Mouse (Mus musculus): ENCODE results near the gene Srrd. TPM values are rescaled to one million over a fixed set of nuclear protein-coding genes. Genes with fewer than 3 reads are reported as not detected.

Gene Srrd
- polyA plus RNA-seq, 1 experiment from 2014 or later, result 47.6 TPM

DNA sequence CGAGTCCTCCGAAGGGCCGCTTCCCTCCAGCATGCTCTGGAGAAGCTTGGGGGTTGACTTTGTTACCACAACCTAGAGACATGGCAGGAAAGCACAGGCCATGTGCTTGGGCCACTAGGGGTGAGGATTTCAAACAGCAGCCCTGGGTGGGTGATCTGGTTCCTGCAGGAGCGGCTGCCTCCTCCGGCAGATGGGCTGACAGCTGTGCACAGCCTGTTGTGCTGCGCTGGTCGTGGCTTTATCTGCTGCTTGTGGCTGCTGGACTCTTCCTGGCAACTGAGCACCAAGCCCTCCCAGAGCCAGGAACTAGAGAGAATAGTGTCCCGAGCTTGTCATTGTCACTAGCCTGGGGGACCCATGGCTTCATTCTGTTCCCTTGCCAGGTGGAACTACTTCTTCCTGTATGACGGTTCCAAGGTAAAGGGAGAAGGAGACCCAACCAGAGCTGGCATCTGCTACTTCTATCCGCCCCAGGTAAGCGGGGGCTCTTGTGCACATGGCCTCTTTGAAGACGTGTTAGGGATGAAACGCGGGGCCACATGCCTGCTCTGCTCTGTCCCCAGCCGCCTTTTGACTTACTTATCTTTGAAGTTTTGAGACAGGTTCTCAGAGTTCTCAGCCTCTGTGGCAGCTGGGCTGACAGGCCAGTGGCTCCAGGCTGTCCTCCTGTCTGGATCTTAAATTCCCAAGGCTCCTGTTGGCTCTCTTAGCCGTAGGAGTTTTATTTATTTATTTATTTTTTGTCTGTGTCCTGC is 3.5 kb upstream of the Srrd start:
- peaks cover 13% of the 10 kb centered on the region for H3K4me1 ChIP-seq (ENCODE audit: control insufficient read depth, insufficient read depth, low read length)
- no peak overlapping the region for H3K4me3 ChIP-seq (ENCODE audit: low read depth, low read length)
- H3K9me3 ChIP-seq (ENCODE audit: control insufficient read depth, low read depth, low read length), result no peaks in the 10 kb centered on the region
- WGBS, result 82% methylated on average over 16 of the region's 16 CpGs
- H3K27me3 ChIP-seq (ENCODE audit: control insufficient read depth, insufficient read depth, low read length), result no peaks in the 10 kb centered on the region
- H3K9ac ChIP-seq (replicated peaks; ENCODE audit: low read depth, low read length), result no peak overlapping the region
- peaks cover 13% of the 10 kb centered on the region; the same call in 1 of the 2 replicates for H3K36me3 ChIP-seq (ENCODE audit: control insufficient read depth, insufficient read depth, low read length)
- no peak overlapping the region for H3K4me2 ChIP-seq (replicated peaks; ENCODE audit: low read depth, low read length)
- no peak for ATAC-seq (ENCODE audit: insufficient number of reproducible peaks, insufficient read depth, low FRiP score, low read depth)
- no peak overlapping the region for H3K27ac ChIP-seq (ENCODE audit: low read length)

DNA sequence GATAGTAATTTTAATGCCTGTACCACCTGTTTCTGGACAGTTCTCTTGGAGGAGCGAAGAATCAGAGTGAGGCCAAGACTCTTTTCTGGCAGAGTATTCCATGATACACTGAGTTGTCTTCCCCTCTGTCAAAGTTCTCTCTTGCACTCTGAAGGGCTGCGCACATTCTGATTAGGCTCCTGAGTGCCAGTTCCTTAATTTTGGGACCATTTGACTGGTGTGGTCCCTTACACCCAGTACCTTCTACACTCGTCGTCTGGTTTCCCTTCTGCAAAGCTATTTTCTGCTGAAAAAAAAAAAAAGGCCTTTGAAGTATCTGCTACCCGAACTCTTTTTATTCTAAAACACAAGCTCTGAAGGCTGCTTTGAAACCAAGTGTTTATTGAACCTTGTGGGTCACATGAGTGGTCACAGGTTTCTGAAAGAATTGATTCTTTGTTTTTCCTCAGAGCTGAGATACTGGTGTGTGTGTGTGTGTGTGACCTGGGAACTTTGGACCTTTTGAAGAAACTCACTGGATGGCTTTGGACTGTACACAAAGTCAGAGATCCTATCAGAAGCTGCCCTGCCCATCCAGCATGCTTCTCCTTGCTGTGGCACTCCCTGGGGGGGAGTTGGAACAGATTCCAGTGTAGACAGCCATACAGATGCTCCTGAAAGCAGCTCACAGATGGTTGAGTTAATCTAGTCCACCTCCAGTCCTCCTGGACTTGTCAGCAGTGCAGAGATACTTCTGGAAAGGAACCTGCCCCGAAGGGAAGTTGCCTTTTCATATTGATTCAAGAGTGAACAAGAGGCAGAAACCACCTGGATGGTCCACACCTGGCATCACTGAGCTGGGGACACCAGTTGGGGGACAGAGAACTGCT is 1.5 kb upstream of the Srrd start:
- no peak overlapping the region for H3K27ac ChIP-seq (ENCODE audit: low read length)
- H3K9ac ChIP-seq (replicated peaks; ENCODE audit: low read depth, low read length), result no peak overlapping the region
- WGBS, result 74% methylated on average over 6 of the region's 6 CpGs
- H3K36me3 ChIP-seq (ENCODE audit: control insufficient read depth, insufficient read depth, low read length), result peaks cover 5% of the 10 kb centered on the region; the same call in 1 of the 2 replicates
- peak overlapping the region; percentile 73 for H3K4me2 ChIP-seq (replicated peaks; ENCODE audit: low read depth, low read length)
- H3K4me1 ChIP-seq (ENCODE audit: control insufficient read depth, insufficient read depth, low read length), result peaks cover 13% of the 10 kb centered on the region
- H3K27me3 ChIP-seq (ENCODE audit: control insufficient read depth, insufficient read depth, low read length), result no peaks in the 10 kb centered on the region
- no peak for ATAC-seq (ENCODE audit: insufficient number of reproducible peaks, insufficient read depth, low FRiP score, low read depth)
- H3K4me3 ChIP-seq (ENCODE audit: low read depth, low read length), result peak overlapping the region; percentile 73; the same call in 1 of the 2 replicates
- no peaks in the 10 kb centered on the region for H3K9me3 ChIP-seq (ENCODE audit: control insufficient read depth, low read depth, low read length)

DNA sequence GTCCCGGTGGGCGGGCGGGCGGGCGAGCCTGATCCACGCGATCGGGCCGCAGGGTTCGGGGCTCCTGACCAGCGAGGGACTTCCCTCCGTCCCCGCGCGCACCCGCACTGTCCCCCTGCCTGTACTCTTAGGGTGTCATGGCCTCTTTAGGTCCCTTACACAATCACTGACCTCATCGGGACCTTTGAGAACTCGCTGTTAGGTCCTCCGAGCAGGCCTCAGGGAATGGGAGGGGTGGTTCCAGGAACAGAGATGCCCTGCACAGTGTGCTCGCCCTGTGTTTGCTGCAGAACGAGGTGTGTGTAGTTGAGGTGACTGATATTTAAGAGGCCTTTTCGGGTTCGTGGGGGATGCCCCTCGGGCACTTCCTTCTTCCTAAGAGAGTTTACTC is 360 bp upstream of the Srrd start:
- Histone ChIP-seq H3K27ac (ENCODE audit: low read length) (0 out of 2 replicates have a peak overlapping the region, but pooled peaks have one; percentile 10), H3K27me3 (ENCODE audit: control insufficient read depth, insufficient read depth, low read length) (no peaks in the 10 kb centered on the region)

DNA sequence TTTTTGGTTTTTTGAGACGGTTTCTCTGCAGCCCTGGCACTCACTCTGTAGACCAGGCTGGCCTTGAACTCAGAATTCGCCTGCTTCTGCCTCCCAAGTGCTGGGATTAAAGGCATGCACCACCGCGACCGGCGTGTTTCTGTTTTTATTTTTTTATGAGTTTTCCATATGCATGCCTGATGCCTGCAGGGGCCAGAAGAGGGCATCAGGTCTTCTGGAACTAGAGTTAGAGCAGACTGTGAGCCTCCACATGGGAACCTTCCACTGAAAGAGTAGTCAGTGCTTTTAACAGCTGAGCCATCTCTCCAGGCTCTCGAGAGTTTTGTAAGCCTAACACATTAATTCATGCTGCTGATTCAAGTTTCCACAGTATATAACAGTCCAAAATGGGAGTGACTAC is 3.6 kb downstream of the Srrd start:
- Histone ChIP-seq H3K27me3 (ENCODE audit: control insufficient read depth, insufficient read depth, low read length) (no peaks in the 10 kb centered on the region), H3K4me3 (ENCODE audit: low read depth, low read length) (no peak overlapping the region), H3K36me3 (ENCODE audit: control insufficient read depth, insufficient read depth, low read length) (peaks cover 49% of the 10 kb centered on the region), H3K4me1 (ENCODE audit: control insufficient read depth, insufficient read depth, low read length) (peaks cover 13% of the 10 kb centered on the region), H3K27ac (ENCODE audit: low read length) (no peak overlapping the region), H3K9me3 (ENCODE audit: control insufficient read depth, low read depth, low read length) (no peaks in the 10 kb centered on the region), H3K4me2 (replicated peaks; ENCODE audit: low read depth, low read length) (no peak overlapping the region), H3K9ac (replicated peaks; ENCODE audit: low read depth, low read length) (no peak overlapping the region)
- 71% methylated on average over 7 of the region's 7 CpGs for WGBS
- no peak for ATAC-seq (ENCODE audit: insufficient number of reproducible peaks, insufficient read depth, low FRiP score, low read depth)

More for the DNA sequence above, 360 bp upstream of the Srrd start:
- Histone ChIP-seq H3K9me3 (ENCODE audit: control insufficient read depth, low read depth, low read length) (no peaks in the 10 kb centered on the region), H3K4me3 (ENCODE audit: low read depth, low read length) (peak overlapping the region; percentile 73), H3K4me2 (replicated peaks; ENCODE audit: low read depth, low read length) (peak overlapping the region; percentile 73), H3K9ac (replicated peaks; ENCODE audit: low read depth, low read length) (peak overlapping the region; percentile 74), H3K36me3 (ENCODE audit: control insufficient read depth, insufficient read depth, low read length) (peaks cover 11% of the 10 kb centered on the region), H3K4me1 (ENCODE audit: control insufficient read depth, insufficient read depth, low read length) (peaks cover 13% of the 10 kb centered on the region)
- peak; percentile 48; the same call in 1 of the 2 replicates for ATAC-seq (ENCODE audit: insufficient number of reproducible peaks, insufficient read depth, low FRiP score, low read depth)
- WGBS, result 0% methylated on average over 21 of the region's 24 CpGs

DNA sequence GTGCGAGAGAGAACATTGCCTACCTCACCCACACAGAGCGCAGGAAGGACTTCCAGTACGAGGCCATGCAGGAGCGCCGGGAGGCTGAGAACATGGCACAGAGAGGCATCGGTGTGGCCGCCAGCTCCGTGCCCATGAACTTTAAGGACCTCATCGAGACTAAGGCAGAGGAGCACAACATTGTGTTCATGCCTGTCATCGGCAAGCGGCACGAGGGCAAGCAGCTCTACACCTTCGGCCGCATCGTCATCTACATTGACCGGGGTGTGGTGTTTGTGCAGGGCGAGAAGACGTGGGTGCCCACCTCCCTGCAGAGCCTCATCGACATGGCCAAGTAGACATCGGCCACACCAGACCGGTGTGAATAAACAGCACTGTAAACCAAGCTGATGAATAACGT is 5.8 kb downstream of the Srrd start:
- Histone ChIP-seq H3K9ac (replicated peaks; ENCODE audit: low read depth, low read length) (no peak overlapping the region), H3K27ac (ENCODE audit: low read length) (no peak overlapping the region), H3K4me1 (ENCODE audit: control insufficient read depth, insufficient read depth, low read length) (peaks cover under 1% of the 10 kb centered on the region; the same call in 1 of the 2 replicates), H3K9me3 (ENCODE audit: control insufficient read depth, low read depth, low read length) (no peaks in the 10 kb centered on the region), H3K4me3 (ENCODE audit: low read depth, low read length) (no peak overlapping the region), H3K27me3 (ENCODE audit: control insufficient read depth, insufficient read depth, low read length) (no peaks in the 10 kb centered on the region), H3K36me3 (ENCODE audit: control insufficient read depth, insufficient read depth, low read length) (peaks cover 69% of the 10 kb centered on the region), H3K4me2 (replicated peaks; ENCODE audit: low read depth, low read length) (no peak overlapping the region)
- WGBS, result 91% methylated on average over 22 of the region's 22 CpGs
- no peak for ATAC-seq (ENCODE audit: insufficient number of reproducible peaks, insufficient read depth, low FRiP score, low read depth)

DNA sequence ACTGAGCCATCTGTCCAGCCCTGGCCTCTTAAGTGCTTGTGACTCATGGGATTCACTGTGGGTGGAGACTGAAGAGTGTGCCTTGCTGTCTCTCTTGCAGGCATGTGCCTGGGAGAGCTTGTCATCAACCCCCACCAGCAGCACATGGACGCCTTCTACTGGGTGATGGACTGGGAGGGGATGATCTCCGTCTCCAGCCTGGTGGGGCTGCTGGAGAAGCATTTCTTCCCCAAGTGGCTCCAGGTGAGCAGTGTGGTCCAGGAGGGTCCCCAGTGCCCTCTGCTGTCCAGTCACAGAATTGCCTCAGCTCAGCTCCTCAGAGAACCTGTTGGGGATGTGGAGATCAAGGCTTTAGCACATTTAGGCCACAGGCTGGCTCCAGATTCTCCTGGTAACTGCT is 7.4 kb downstream of the Srrd start:
- Histone ChIP-seq H3K9me3 (ENCODE audit: control insufficient read depth, low read depth, low read length) (no peaks in the 10 kb centered on the region), H3K9ac (replicated peaks; ENCODE audit: low read depth, low read length) (no peak overlapping the region), H3K4me2 (replicated peaks; ENCODE audit: low read depth, low read length) (no peak overlapping the region), H3K36me3 (ENCODE audit: control insufficient read depth, insufficient read depth, low read length) (peaks cover 85% of the 10 kb centered on the region), H3K4me3 (ENCODE audit: low read depth, low read length) (no peak overlapping the region), H3K27me3 (ENCODE audit: control insufficient read depth, insufficient read depth, low read length) (no peaks in the 10 kb centered on the region), H3K4me1 (ENCODE audit: control insufficient read depth, insufficient read depth, low read length) (no peaks in the 10 kb centered on the region), H3K27ac (ENCODE audit: low read length) (no peak overlapping the region)
- WGBS, result 26% methylated on average over 2 of the region's 2 CpGs
- ATAC-seq (ENCODE audit: insufficient number of reproducible peaks, insufficient read depth, low FRiP score, low read depth), result 0 out of 2 replicates have a peak, but pooled peaks have one; percentile 15

DNA sequence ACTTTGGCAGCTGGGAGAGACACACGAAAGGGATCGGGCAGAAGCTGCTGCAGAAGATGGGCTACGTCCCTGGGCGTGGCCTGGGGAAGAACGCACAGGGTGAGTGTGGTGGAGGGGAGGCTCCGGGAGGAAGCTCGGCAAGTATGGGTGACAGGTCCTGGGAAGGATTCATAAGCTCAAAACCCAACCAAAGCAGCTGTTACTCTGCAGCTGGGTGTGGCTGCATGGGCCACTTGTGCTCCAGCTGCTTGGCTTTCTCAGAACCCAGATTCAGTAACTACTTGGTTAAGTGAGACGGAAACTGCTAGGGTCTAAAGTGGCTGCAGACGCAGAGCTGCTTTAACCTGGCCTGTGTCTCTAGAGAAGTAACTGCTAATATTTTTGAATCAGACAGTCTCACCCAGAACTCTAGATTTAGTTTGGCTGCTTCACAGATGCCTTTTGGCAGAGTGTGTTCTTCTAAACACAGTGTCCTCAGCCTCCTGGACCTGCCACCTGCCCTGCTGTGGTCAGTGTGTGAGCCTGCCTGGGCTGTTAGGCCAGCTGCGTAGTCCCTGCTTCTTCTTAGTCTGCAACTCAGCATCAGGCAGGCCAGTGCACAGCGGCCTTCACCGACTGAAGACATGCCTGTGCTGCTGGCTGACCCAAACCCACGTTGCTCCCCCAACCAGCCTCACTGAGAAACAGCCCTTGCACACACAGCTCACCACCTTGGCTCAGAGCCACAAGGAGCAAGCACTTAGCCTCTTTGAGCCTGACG is 12.9 kb downstream of the Srrd start:
- ATAC-seq (ENCODE audit: insufficient number of reproducible peaks, insufficient read depth, low FRiP score, low read depth), result no peak

DNA sequence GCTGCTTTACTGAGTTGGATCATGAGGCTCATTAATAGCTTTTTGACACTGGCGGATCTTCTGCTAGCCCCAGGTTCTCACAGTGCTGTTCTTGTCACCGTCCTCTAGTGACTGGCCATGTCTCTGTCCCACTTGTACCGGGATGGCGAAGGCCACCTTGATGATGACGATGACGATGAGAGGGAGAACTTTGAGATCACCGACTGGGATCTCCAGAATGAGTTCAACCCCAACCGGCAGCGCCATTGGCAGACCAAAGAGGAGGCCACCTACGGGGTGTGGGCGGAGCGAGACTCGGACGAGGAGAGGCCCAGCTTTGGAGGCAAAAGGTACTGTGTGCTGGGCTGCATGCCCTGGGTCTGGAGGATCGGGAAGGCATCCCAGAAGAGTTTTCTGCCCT is 15.0 kb downstream of the Srrd start:
- Histone ChIP-seq H3K4me3 (ENCODE audit: low read depth, low read length) (no peak overlapping the region), H3K9ac (replicated peaks; ENCODE audit: low read depth, low read length) (no peak overlapping the region), H3K27ac (ENCODE audit: low read length) (no peak overlapping the region), H3K36me3 (ENCODE audit: control insufficient read depth, insufficient read depth, low read length) (peaks cover 40% of the 10 kb centered on the region), H3K27me3 (ENCODE audit: control insufficient read depth, insufficient read depth, low read length) (no peaks in the 10 kb centered on the region), H3K9me3 (ENCODE audit: control insufficient read depth, low read depth, low read length) (no peaks in the 10 kb centered on the region), H3K4me2 (replicated peaks; ENCODE audit: low read depth, low read length) (no peak overlapping the region), H3K4me1 (ENCODE audit: control insufficient read depth, insufficient read depth, low read length) (peaks cover 17% of the 10 kb centered on the region; the same call in 1 of the 2 replicates)
- WGBS, result 94% methylated on average over 15 of the region's 15 CpGs
- no peak for ATAC-seq (ENCODE audit: insufficient number of reproducible peaks, insufficient read depth, low FRiP score, low read depth)

More for the DNA sequence above, 12.9 kb downstream of the Srrd start:
- H3K9ac ChIP-seq (replicated peaks; ENCODE audit: low read depth, low read length), result no peak overlapping the region
- peaks cover 11% of the 10 kb centered on the region; the same call in 1 of the 2 replicates for H3K4me1 ChIP-seq (ENCODE audit: control insufficient read depth, insufficient read depth, low read length)
- WGBS, result 91% methylated on average over 14 of the region's 14 CpGs
- no peak overlapping the region for H3K4me3 ChIP-seq (ENCODE audit: low read depth, low read length)
- no peaks in the 10 kb centered on the region for H3K9me3 ChIP-seq (ENCODE audit: control insufficient read depth, low read depth, low read length)
- H3K27me3 ChIP-seq (ENCODE audit: control insufficient read depth, insufficient read depth, low read length), result no peaks in the 10 kb centered on the region
- no peak overlapping the region for H3K4me2 ChIP-seq (replicated peaks; ENCODE audit: low read depth, low read length)
- no peak overlapping the region for H3K27ac ChIP-seq (ENCODE audit: low read length)
- H3K36me3 ChIP-seq (ENCODE audit: control insufficient read depth, insufficient read depth, low read length), result peaks cover 60% of the 10 kb centered on the region
